Mouse (Mus musculus): ENCODE measurements around the gene Zfp644. TPM values are rescaled to one million over a fixed set of nuclear protein-coding genes. Genes with fewer than 3 reads are reported as not detected.
A peak's percentile ranks its signal among the peaks of the same experiment; 100 is the strongest.
"Not testable (repeated sequence)": the region's sequence is repeated elsewhere in the genome, so short reads cannot be mapped to it uniquely, and the experiment has no call there.

The Zfp644 gene
- polyA plus RNA-seq, 1 experiment from 2014 or later, result 23.2 TPM

DNA sequence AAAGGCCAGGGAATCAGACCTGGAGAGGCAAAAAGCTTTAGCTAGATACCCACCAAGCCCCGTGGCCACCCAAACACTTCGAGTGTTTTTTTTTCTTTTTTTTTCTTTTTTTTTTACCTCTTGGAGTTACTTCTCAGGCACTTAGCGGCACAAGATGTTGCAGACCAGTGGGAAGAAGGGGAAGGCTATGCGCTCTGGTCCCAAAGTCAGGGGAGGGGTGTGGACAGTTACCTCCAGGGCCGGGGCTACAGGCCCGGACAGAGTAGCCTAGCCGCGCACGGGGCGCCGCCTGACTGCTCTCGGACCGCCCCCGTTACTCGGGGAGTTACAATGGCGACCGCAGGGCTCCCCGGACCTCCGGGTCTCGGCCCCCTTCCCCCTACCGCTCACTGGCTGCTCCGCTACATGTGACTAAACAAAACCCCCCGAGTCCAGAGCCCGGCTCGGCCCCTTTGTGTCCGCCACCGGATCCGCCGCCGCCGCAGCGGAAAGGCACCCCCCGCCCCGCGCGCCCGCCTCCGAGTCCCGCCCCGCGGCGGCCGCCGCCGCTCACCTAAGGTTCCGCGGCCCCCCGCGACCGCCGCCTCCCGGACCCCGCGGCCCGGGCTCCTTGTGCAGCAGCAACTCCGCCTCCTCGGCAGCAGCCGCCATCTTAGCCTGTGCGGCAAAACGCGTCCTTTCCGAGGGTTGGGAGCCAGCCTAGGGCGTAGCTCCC lies 1.2 kb downstream of the Zfp644 start:
- H3K27me3 ChIP-seq (replicated peaks), result no peaks in the 10 kb centered on the region
- WGBS (ENCODE audit: insufficient replicate concordance), result under 1% methylated on average over 63 of the region's 63 CpGs
- H3K9me3 ChIP-seq (replicated peaks), result no peaks in the 10 kb centered on the region
- H3K4me1 ChIP-seq, result peaks cover 43% of the 10 kb centered on the region
- H3K36me3 ChIP-seq, result peaks cover 22% of the 10 kb centered on the region
- H3K9ac ChIP-seq, result peak overlapping the region; percentile 97
- ATAC-seq, result peak; percentile 74
- H3K4me3 ChIP-seq, result peak overlapping the region; percentile 91
- H3K4me2 ChIP-seq, result peak overlapping the region; percentile 83
- H3K27ac ChIP-seq, result peak overlapping the region; percentile 96

- peak overlapping the region; percentile 83 for H3K4me2 ChIP-seq
- H3K36me3 ChIP-seq, result peaks cover 28% of the 10 kb centered on the region
- no peak for ATAC-seq
- H3K4me3 ChIP-seq, result peak overlapping the region; percentile 91
- H3K27me3 ChIP-seq (replicated peaks), result no peaks in the 10 kb centered on the region
- H3K4me1 ChIP-seq, result peaks cover 43% of the 10 kb centered on the region
- no peaks in the 10 kb centered on the region for H3K9me3 ChIP-seq (replicated peaks)
- peak overlapping the region; percentile 97 for H3K9ac ChIP-seq
- peak overlapping the region; percentile 96 for H3K27ac ChIP-seq
- WGBS (ENCODE audit: insufficient replicate concordance), result 42% methylated on average over 9 of the region's 9 CpGs
These were observed 1.9 kb downstream of the Zfp644 start for GRCm38 (mm10) chr5:106695141-106695540.

DNA sequence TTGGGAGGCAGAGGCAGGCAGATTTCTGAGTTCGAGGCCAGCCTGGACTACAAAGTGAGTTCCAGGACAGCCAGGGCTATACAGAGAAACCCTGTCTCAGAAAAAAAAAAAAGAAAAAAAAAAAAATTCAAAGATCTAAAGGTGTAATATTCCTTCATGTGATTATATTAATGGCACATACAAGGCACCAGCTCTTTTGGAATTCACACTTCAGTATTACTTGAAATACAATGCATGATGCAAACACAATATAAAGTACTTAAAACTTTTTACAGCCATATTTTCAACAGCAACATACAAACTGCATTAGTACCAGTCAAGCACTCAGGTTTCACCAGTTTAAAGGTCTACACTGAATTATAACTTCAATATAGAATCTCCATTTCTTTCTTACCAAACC lies 2.4 kb downstream of the Zfp644 start:
- WGBS (ENCODE audit: insufficient replicate concordance), result 84% methylated on average over 1 of the region's 1 CpGs
- no peak for ATAC-seq
- Histone ChIP-seq H3K4me3 (peak overlapping the region; percentile 91), H3K9ac (peak overlapping the region; percentile 97), H3K4me2 (peak overlapping the region; percentile 83), H3K27me3 (replicated peaks) (no peaks in the 10 kb centered on the region), H3K9me3 (replicated peaks) (no peaks in the 10 kb centered on the region), H3K27ac (peak overlapping the region; percentile 54; the same call in 1 of the 2 replicates), H3K36me3 (peaks cover 33% of the 10 kb centered on the region), H3K4me1 (peaks cover 43% of the 10 kb centered on the region)

DNA sequence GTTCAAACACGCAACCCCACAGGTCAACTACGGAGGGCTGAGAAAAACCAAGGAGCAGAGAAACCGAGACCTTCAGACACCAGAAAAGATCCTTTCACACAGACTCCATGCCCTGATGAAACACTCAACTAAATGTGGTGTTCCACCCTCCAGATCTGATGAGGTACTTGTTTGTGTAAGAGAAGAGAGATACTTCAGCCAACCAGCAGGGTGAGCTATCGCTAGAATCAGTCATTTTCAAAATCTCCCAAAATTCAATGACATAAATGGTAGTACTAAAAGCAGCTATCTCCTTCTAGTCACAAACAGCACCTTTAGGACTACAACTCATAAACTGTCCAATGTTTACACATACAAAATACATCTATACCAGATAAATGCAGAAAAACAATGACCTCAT lies 4.1 kb downstream of the Zfp644 start:
- Histone ChIP-seq H3K4me1 (peaks cover 42% of the 10 kb centered on the region), H3K4me3 (no peak overlapping the region), H3K27me3 (replicated peaks) (no peaks in the 10 kb centered on the region), H3K36me3 (peaks cover 40% of the 10 kb centered on the region), H3K9me3 (replicated peaks) (no peaks in the 10 kb centered on the region), H3K4me2 (no peak overlapping the region), H3K27ac (no peak overlapping the region), H3K9ac (no peak overlapping the region)
- 83% methylated on average over 4 of the region's 4 CpGs for WGBS (ENCODE audit: insufficient replicate concordance)
- ATAC-seq, result no peak

GRCm38 (mm10) chr5:106680636-106681458 lies 16.2 kb downstream of the Zfp644 start:
- Histone ChIP-seq H3K4me2 (no peak overlapping the region), H3K4me3 (no peak overlapping the region), H3K27me3 (replicated peaks) (no peaks in the 10 kb centered on the region), H3K4me1 (peaks cover 42% of the 10 kb centered on the region), H3K36me3 (peaks cover 12% of the 10 kb centered on the region), H3K27ac (no peak overlapping the region), H3K9me3 (replicated peaks) (no peaks in the 10 kb centered on the region), H3K9ac (no peak overlapping the region)
- ATAC-seq, result no peak
- 60% methylated on average over 6 of the region's 6 CpGs for WGBS (ENCODE audit: insufficient replicate concordance)

DNA sequence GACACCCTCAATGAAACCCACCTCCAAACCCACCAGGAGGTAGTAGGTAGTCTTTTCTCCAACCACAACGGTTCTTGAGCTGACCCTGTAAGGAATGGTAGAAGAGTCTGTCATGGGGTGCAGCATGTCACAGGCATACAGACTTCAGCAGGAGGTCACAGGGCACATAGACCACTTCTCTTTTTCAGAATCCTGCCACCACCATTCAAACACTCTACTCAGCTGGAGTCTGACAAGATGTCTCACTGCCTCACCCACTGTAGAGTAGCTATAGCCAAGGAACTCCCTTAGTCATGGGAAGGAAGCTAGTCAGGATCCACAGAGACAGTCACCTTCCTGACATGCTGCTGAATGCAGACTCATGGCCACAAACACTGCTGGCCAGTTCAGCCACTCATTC lies 17.4 kb downstream of the Zfp644 start:
- peak overlapping the region; percentile 30; the same call in 1 of the 2 replicates for H3K27ac ChIP-seq
- WGBS (ENCODE audit: insufficient replicate concordance), result 38% methylated on average over 1 of the region's 1 CpGs
- ATAC-seq, result peak; percentile 58; the same call in 1 of the 2 replicates
- H3K27me3 ChIP-seq (replicated peaks), result no peaks in the 10 kb centered on the region
- peaks cover 42% of the 10 kb centered on the region for H3K4me1 ChIP-seq
- no peak overlapping the region for H3K9ac ChIP-seq
- H3K9me3 ChIP-seq (replicated peaks), result no peaks in the 10 kb centered on the region
- peaks cover 6% of the 10 kb centered on the region for H3K36me3 ChIP-seq
- H3K4me2 ChIP-seq, result no peak overlapping the region
- no peak overlapping the region for H3K4me3 ChIP-seq

GRCm38 (mm10) chr5:106678823-106679222 lies 18.3 kb downstream of the Zfp644 start:
- WGBS (ENCODE audit: insufficient replicate concordance), result 32% methylated on average over 1 of the region's 1 CpGs
- ATAC-seq, result peak; percentile 49; the same call in 1 of the 2 replicates
- H3K4me2 ChIP-seq; H3K9ac ChIP-seq; H3K36me3 ChIP-seq; H3K27me3 ChIP-seq (replicated peaks); H3K4me3 ChIP-seq; H3K27ac ChIP-seq; H3K9me3 ChIP-seq (replicated peaks): not testable (repeated sequence)
- H3K4me1 ChIP-seq, result peaks cover 45% of the 10 kb centered on the region

DNA sequence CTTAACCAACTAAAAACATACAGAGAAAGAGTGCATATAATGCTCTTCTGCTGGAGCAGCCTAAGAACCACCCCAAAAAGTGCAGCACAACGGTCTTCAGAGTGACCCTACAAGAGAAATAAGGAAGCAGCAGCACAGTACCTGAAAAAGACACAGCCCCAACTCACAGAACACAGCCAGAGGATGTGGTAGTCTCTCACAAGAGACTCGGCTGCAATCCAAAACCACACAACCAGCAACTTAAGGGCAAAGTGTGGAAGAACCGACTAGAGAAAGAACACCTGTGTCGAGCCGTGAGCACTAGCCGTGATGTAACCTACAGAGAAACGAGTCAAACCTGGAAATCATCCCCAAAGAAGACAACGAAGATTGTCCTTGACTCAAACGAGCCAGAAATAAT lies 20.3 kb downstream of the Zfp644 start:
- 74% methylated on average over 9 of the region's 9 CpGs for WGBS (ENCODE audit: insufficient replicate concordance)
- ATAC-seq, result no peak
- Histone ChIP-seq H3K9ac (no peak overlapping the region), H3K9me3 (replicated peaks) (no peaks in the 10 kb centered on the region), H3K4me3 (no peak overlapping the region), H3K4me2 (no peak overlapping the region), H3K4me1 (peaks cover 51% of the 10 kb centered on the region), H3K27ac (no peak overlapping the region), H3K36me3 (peaks cover 10% of the 10 kb centered on the region), H3K27me3 (replicated peaks) (no peaks in the 10 kb centered on the region)

GRCm38 (mm10) chr5:106672597-106672996 lies 24.5 kb downstream of the Zfp644 start:
- H3K4me3 ChIP-seq, result no peak overlapping the region
- no peak for ATAC-seq
- H3K27me3 ChIP-seq (replicated peaks), result no peaks in the 10 kb centered on the region
- no peak overlapping the region for H3K4me2 ChIP-seq
- no peak overlapping the region for H3K9ac ChIP-seq
- no peaks in the 10 kb centered on the region for H3K9me3 ChIP-seq (replicated peaks)
- H3K27ac ChIP-seq, result no peak overlapping the region
- H3K36me3 ChIP-seq, result peaks cover 32% of the 10 kb centered on the region
- peaks cover 24% of the 10 kb centered on the region for H3K4me1 ChIP-seq

GRCm38 (mm10) chr5:106671893-106672292 lies 25.2 kb downstream of the Zfp644 start:
- Histone ChIP-seq H3K36me3 (peaks cover 37% of the 10 kb centered on the region), H3K9me3 (replicated peaks) (no peaks in the 10 kb centered on the region), H3K4me2 (no peak overlapping the region), H3K4me3 (no peak overlapping the region), H3K27ac (0 out of 2 replicates have a peak overlapping the region, but pooled peaks have one; percentile 4), H3K9ac (no peak overlapping the region), H3K4me1 (peaks cover 22% of the 10 kb centered on the region), H3K27me3 (replicated peaks) (no peaks in the 10 kb centered on the region)
- no peak for ATAC-seq
- WGBS (ENCODE audit: insufficient replicate concordance), result 65% methylated on average over 3 of the region's 3 CpGs

DNA sequence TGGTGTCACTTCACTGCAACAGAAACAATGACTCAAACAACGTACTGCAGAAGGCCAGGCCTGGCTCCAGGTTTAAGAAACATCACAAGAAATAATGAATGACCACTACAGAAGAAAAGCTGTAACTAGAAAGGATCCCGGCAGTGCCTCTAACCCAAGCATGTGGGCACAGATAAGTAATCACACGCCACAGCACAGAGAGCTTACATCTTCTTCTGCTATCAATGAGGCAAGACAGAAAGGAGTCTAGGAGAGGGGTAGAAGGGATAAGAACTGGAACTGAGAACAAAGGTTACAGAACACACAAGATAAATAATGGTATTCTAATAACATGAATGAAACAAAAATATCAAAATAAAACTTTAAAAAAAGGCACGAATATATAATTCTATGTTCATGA lies 32.2 kb downstream of the Zfp644 start:
- Histone ChIP-seq H3K9me3 (replicated peaks) (no peaks in the 10 kb centered on the region), H3K9ac (0 out of 2 replicates have a peak overlapping the region, but pooled peaks have one; percentile 23), H3K4me3 (no peak overlapping the region), H3K36me3 (peaks cover 46% of the 10 kb centered on the region), H3K27ac (peak overlapping the region; percentile 61), H3K4me2 (peak overlapping the region; percentile 32), H3K27me3 (replicated peaks) (no peaks in the 10 kb centered on the region), H3K4me1 (peaks cover 34% of the 10 kb centered on the region)
- 32% methylated on average over 4 of the region's 4 CpGs for WGBS (ENCODE audit: insufficient replicate concordance)
- ATAC-seq, result peak; percentile 97

DNA sequence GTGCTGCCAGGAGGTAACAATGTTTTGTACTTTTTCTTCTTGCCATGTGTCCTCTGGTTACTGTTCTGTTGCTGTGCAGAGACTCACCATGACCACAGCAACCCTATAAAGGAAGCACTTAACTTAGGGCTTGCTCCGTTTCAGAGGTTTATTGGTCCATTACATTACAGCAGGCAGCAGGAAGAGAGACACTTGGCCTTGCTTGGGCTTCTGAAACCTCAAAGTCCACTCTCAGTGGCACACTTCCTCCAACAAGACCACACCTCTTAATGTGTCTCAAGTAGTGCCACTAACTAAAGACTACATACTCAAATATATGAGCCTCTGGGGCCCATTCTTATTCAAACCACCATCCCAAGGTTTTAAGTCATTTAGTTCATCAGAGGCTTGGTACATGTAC lies 36.2 kb downstream of the Zfp644 start:
- H3K36me3 ChIP-seq, result peaks cover 47% of the 10 kb centered on the region
- no peak overlapping the region for H3K9ac ChIP-seq
- no peak overlapping the region for H3K4me3 ChIP-seq
- no peaks in the 10 kb centered on the region for H3K27me3 ChIP-seq (replicated peaks)
- H3K9me3 ChIP-seq (replicated peaks), result no peaks in the 10 kb centered on the region
- 59% methylated on average over 1 of the region's 1 CpGs for WGBS (ENCODE audit: insufficient replicate concordance)
- no peak overlapping the region for H3K4me2 ChIP-seq
- peaks cover 28% of the 10 kb centered on the region for H3K4me1 ChIP-seq
- ATAC-seq, result no peak
- no peak overlapping the region for H3K27ac ChIP-seq
